16 mouse cellular contexts compared by ENCODE assay signal in genomic region chr2:84895495-84896198, GRCm38 (mm10). TPM values are rescaled to one million over a fixed set of nuclear protein-coding genes. Genes with fewer than 3 reads are reported as not detected.
DNase-seq lines count a peak whose midpoint lies in the region; ATAC-seq and TF ChIP-seq lines count a peak whose summit lies in the region.
"Had no signal": no experiment of that assay in that cellular context is flagged by ENCODE, and none has a peak within 500 bp of the region (broad histone marks: within the 10 kb centered on the region; RNA-seq: fewer than 3 reads in every experiment).

No protein-coding gene starts in this region.

- no peak overlapping the region for H3K4me2 ChIP-seq in liver, postnatal 0 days (ENCODE audit: low read depth, low read length)
- no peak overlapping the region for H3K4me2 ChIP-seq in intestine, embryonic 16.5 days (ENCODE audit: low read depth, low read length)
- H3K4me2 ChIP-seq: limb, embryonic 15.5 days; midbrain, embryonic 12.5 days had no signal

- no peak overlapping the region for H3K9ac ChIP-seq in liver, postnatal 0 days (replicated peaks)
- H3K9ac ChIP-seq in intestine, embryonic 16.5 days (ENCODE audit: low read depth, low read length): no peak overlapping the region
- H3K9ac ChIP-seq: limb, embryonic 15.5 days; midbrain, embryonic 12.5 days had no signal

- 51% methylated on average over 4 of the region's 4 CpGs for WGBS in liver, postnatal 0 days (ENCODE audit: insufficient replicate concordance)
- 45% methylated on average over 4 of the region's 4 CpGs for WGBS in intestine, embryonic 16.5 days
- WGBS in small intestine, adult 2 months: 13% methylated on average over 4 of the region's 4 CpGs
- 72% methylated on average over 4 of the region's 4 CpGs for WGBS in thymus, adult 2 months

- intact Hi-C loops in gastrocnemius, adult 2 months (cut with DNase I): no loop called here

- TF ChIP-seq EP300 in liver, postnatal 0 days (IDR thresholded peaks at IDR 0.05; ENCODE audit: low read depth): no peak

- H3K27ac ChIP-seq in gastrocnemius, adult 2 months: peak overlapping the region; percentile 78
- no peak overlapping the region for H3K27ac ChIP-seq in liver, postnatal 0 days (ENCODE audit: low read depth)
- H3K27ac ChIP-seq in intestine, embryonic 16.5 days (ENCODE audit: low read length): no peak overlapping the region
- H3K27ac ChIP-seq in small intestine, adult 2 months (ENCODE audit: insufficient read depth, low read depth, low read length): peak overlapping the region; percentile 57
- no peak overlapping the region for H3K27ac ChIP-seq in thymus, adult 2 months (ENCODE audit: control insufficient read depth, insufficient read depth, low read length)
- H3K27ac ChIP-seq: limb, embryonic 15.5 days; midbrain, embryonic 12.5 days had no signal

- TF ChIP-seq POLR2A in small intestine, adult 2 months (IDR thresholded peaks at IDR 0.05; ENCODE audit: low read depth, low read length): no peak
- no peak for TF ChIP-seq POLR2A in thymus, adult 2 months (IDR thresholded peaks at IDR 0.05; ENCODE audit: control insufficient read depth, extremely low read depth, insufficient read depth, low read length, poor library complexity)

- peaks cover 5% of the 10 kb centered on the region; the same call in 1 of the 2 replicates for H3K4me1 ChIP-seq in liver, postnatal 0 days (ENCODE audit: insufficient read depth)
- H3K4me1 ChIP-seq in intestine, embryonic 16.5 days (ENCODE audit: control insufficient read depth, insufficient read depth, low read length): no peaks in the 10 kb centered on the region
- no peaks in the 10 kb centered on the region for H3K4me1 ChIP-seq in small intestine, adult 2 months (ENCODE audit: control insufficient read depth, insufficient read depth, insufficient read length, low read length)
- no peaks in the 10 kb centered on the region for H3K4me1 ChIP-seq in thymus, adult 2 months (replicated peaks; ENCODE audit: control insufficient read depth, insufficient read depth, low read length)
- H3K4me1 ChIP-seq: limb, embryonic 15.5 days; midbrain, embryonic 12.5 days had no signal

- DNase-seq in gastrocnemius, adult 2 months: no peak
- DNase-seq in gastrocnemius, adult 18-20 months (ENCODE audit: low spot score): no peak
- DNase-seq in liver, postnatal 0 days: no peak
- no peak for DNase-seq in liver
- DNase-seq in spleen, postnatal 10 days (ENCODE audit: low spot score in 2 of 2): no peak
- no peak for DNase-seq in thymus, adult 2 months
- DNase-seq: adrenal gland, adult 2 months; cerebellum, postnatal 10 days; kidney, adult 18-20 months; thymus, postnatal 14 days had no signal

- H3K4me3 ChIP-seq in gastrocnemius, adult 2 months: 0 out of 2 replicates have a peak overlapping the region, but pooled peaks have one; percentile 9
- no peak overlapping the region for H3K4me3 ChIP-seq in liver, postnatal 0 days (ENCODE audit: low read depth, low read length)
- no peak overlapping the region for H3K4me3 ChIP-seq in intestine, embryonic 16.5 days (ENCODE audit: low read length)
- no peak overlapping the region for H3K4me3 ChIP-seq in small intestine, adult 2 months (ENCODE audit: low read depth, low read length)
- H3K4me3 ChIP-seq in thymus, adult 2 months (ENCODE audit: control insufficient read depth, insufficient read depth, low read length): no peak overlapping the region
- H3K4me3 ChIP-seq: limb, embryonic 15.5 days; midbrain, embryonic 12.5 days; myocyte had no signal

- H3K9me3 ChIP-seq in liver, postnatal 0 days (ENCODE audit: low read length): no peaks in the 10 kb centered on the region
- no peaks in the 10 kb centered on the region for H3K9me3 ChIP-seq in intestine, embryonic 16.5 days (ENCODE audit: control insufficient read depth, low read length)
- H3K9me3 ChIP-seq: limb, embryonic 15.5 days; midbrain, embryonic 12.5 days had no signal

- no peaks in the 10 kb centered on the region for H3K36me3 ChIP-seq in liver, postnatal 0 days (replicated peaks; ENCODE audit: insufficient read depth, low read length)
- H3K36me3 ChIP-seq in intestine, embryonic 16.5 days (ENCODE audit: control insufficient read depth, insufficient read depth, low read length): no peaks in the 10 kb centered on the region
- H3K36me3 ChIP-seq in small intestine, adult 2 months (ENCODE audit: control insufficient read depth, insufficient read depth, low read length): no peaks in the 10 kb centered on the region
- no peaks in the 10 kb centered on the region for H3K36me3 ChIP-seq in thymus, adult 2 months (ENCODE audit: control insufficient read depth, insufficient read depth, low read length)
- H3K36me3 ChIP-seq: limb, embryonic 15.5 days; midbrain, embryonic 12.5 days had no signal

- 0 out of 2 replicates have a peak, but pooled peaks have one; percentile 21 for ATAC-seq in liver, postnatal 0 days
- peak; percentile 66; the same call in 1 of the 2 replicates for ATAC-seq in intestine, embryonic 16.5 days

- TF ChIP-seq CTCF in gastrocnemius, adult 2 months (IDR thresholded peaks at IDR 0.05): no peak
- no peak for TF ChIP-seq CTCF in liver, postnatal 0 days (IDR thresholded peaks at IDR 0.05; ENCODE audit: low read depth)
- TF ChIP-seq CTCF in small intestine, adult 2 months (IDR thresholded peaks at IDR 0.05; ENCODE audit: extremely low read depth, insufficient read length, insufficient replicate concordance, low read depth, low read length): no peak
- no peak for TF ChIP-seq CTCF in thymus, adult 2 months (IDR thresholded peaks at IDR 0.05; ENCODE audit: borderline replicate concordance, control insufficient read depth, extremely low read depth, insufficient read depth, low read length, poor library complexity)

- H3K27me3 ChIP-seq in liver, postnatal 0 days (ENCODE audit: insufficient read depth, low read length): no peaks in the 10 kb centered on the region
- H3K27me3 ChIP-seq in intestine, embryonic 16.5 days (replicated peaks; ENCODE audit: control insufficient read depth, insufficient read depth, low read length): no peaks in the 10 kb centered on the region
- no peaks in the 10 kb centered on the region; the same call in 1 of the 2 replicates for H3K27me3 ChIP-seq in small intestine, adult 2 months (ENCODE audit: control insufficient read depth, insufficient read depth, low read length)
- H3K27me3 ChIP-seq in thymus, adult 2 months (ENCODE audit: control insufficient read depth, insufficient read depth, low read length): no peaks in the 10 kb centered on the region; the same call in 1 of the 2 replicates

RNA-seq across cellular contexts. Expression of gene Rtn4rl2, which starts 9.1 kb away (rescaled TPM):
- under 1 TPM; 0.28 to 0.41 TPM for total RNA-seq in gastrocnemius, adult 2 months (2021)
- total RNA-seq in gastrocnemius, adult 18-20 months (2021): under 1 TPM; 0.52 to 0.62 TPM
- polyA plus RNA-seq in liver, postnatal 0 days (2015; fragmentation: Nextera tagmentation; extraction: Ambion mirVana): 0.14 and 0.31 TPM in 2 replicates
- 0.57 and 0.61 TPM in 2 replicates for polyA plus RNA-seq in intestine, embryonic 16.5 days (2015; fragmentation: Nextera tagmentation; extraction: Ambion mirVana)
- 4.8 and 11.8 TPM in 2 replicates for polyA plus RNA-seq in small intestine, adult 2 months (2012; rRNA removed)
- polyA plus RNA-seq in thymus, adult 2 months (2012; rRNA removed): 1.8 and 2.1 TPM in 2 replicates
- total RNA-seq: hematopoietic stem cell, adult 5-6 weeks had no signal

RNA-seq across cellular contexts. Expression of gene Slc43a3, which starts 40.7 kb away (rescaled TPM):
- 10 to 100 TPM; 26.4 to 30.2 TPM for total RNA-seq in gastrocnemius, adult 2 months (2021)
- total RNA-seq in gastrocnemius, adult 18-20 months (2021): 10 to 100 TPM; 17.2 to 18.4 TPM
- 45.5 and 48.5 TPM in 2 replicates for polyA plus RNA-seq in liver, postnatal 0 days (2015; fragmentation: Nextera tagmentation; extraction: Ambion mirVana)
- polyA plus RNA-seq in intestine, embryonic 16.5 days (2015; fragmentation: Nextera tagmentation; extraction: Ambion mirVana): 43.7 and 47.7 TPM in 2 replicates
- polyA plus RNA-seq in small intestine, adult 2 months (2012; rRNA removed): 14.4 and 31.1 TPM in 2 replicates
- 64.3 and 65.0 TPM in 2 replicates for polyA plus RNA-seq in thymus, adult 2 months (2012; rRNA removed)

RNA-seq across cellular contexts. Expression of gene Slc43a1, which starts 57.0 kb away (rescaled TPM):
- total RNA-seq in gastrocnemius, adult 2 months (2021): 10 to 100 TPM in 1 of 2 experiments, 1 to 10 TPM in 1; 6.3 to 11.6 TPM
- 10 to 100 TPM; 11.0 to 12.7 TPM for total RNA-seq in gastrocnemius, adult 18-20 months (2021)
- 67.8 and 74.2 TPM in 2 replicates for polyA plus RNA-seq in liver, postnatal 0 days (2015; fragmentation: Nextera tagmentation; extraction: Ambion mirVana)
- polyA plus RNA-seq in intestine, embryonic 16.5 days (2015; fragmentation: Nextera tagmentation; extraction: Ambion mirVana): 12.8 and 14.6 TPM in 2 replicates
- 1.8 and 4.4 TPM in 2 replicates for polyA plus RNA-seq in small intestine, adult 2 months (2012; rRNA removed)
- polyA plus RNA-seq in thymus, adult 2 months (2012; rRNA removed): 106 and 123 TPM in 2 replicates

Comparison
In these comparisons a context has a peak if more than half of its experiments do, and no peak if none do; other contexts are left out.
1. H3K27ac ChIP-seq: peak in gastrocnemius, adult 2 months (single experiment) and small intestine, adult 2 months (single experiment); none in liver, postnatal 0 days (single experiment), intestine, embryonic 16.5 days (single experiment) and thymus, adult 2 months (single experiment).